Mouse (Mus musculus) kidney, adult 2 months (tissue): Measurements from ENCODE around the gene Ppp2r5d.

ENCODE experiments used
- CTCF ChIP-seq: fragments of 200-500 bp; conservative IDR thresholded peaks from 2 replicates; pipeline ENCODE4 v1.5.1; 2011; ENCODE audit warnings: low read depth, mild to moderate bottlenecking, control low read depth, low read length, moderate library complexity, mixed read lengths; ENCODE audit not compliant: insufficient read depth, insufficient read length
- POLR2A ChIP-seq: fragments of 200-500 bp; IDR thresholded peaks from one replicate; pipeline ENCODE4 v1.6.1; 2011; ENCODE audit warnings: low read depth, low read length, control low read depth

GRCm38 (mm10) chr17:46713849-46714248 lies 8.9 kb upstream of the Ppp2r5d start:
- no peak for TF ChIP-seq CTCF
- TF ChIP-seq POLR2A = no peak
